Mouse (Mus musculus) lung, postnatal 36 days (tissue): ENCODE results near the gene Pnpla6.

Experiments
- DNase-seq: peaks from one replicate; pipeline ENCODE4 v3.0.0; 2022; ENCODE audit warnings: mixed read lengths

Pnpla6 gene

GRCm38 (mm10) chr8:3515260-3515671, at the start of gene Pnpla6:
Gene Pnpla6, plus strand, starts transcription at chr8:3515384.
- DNase-seq, result peak; percentile 96

DNA sequence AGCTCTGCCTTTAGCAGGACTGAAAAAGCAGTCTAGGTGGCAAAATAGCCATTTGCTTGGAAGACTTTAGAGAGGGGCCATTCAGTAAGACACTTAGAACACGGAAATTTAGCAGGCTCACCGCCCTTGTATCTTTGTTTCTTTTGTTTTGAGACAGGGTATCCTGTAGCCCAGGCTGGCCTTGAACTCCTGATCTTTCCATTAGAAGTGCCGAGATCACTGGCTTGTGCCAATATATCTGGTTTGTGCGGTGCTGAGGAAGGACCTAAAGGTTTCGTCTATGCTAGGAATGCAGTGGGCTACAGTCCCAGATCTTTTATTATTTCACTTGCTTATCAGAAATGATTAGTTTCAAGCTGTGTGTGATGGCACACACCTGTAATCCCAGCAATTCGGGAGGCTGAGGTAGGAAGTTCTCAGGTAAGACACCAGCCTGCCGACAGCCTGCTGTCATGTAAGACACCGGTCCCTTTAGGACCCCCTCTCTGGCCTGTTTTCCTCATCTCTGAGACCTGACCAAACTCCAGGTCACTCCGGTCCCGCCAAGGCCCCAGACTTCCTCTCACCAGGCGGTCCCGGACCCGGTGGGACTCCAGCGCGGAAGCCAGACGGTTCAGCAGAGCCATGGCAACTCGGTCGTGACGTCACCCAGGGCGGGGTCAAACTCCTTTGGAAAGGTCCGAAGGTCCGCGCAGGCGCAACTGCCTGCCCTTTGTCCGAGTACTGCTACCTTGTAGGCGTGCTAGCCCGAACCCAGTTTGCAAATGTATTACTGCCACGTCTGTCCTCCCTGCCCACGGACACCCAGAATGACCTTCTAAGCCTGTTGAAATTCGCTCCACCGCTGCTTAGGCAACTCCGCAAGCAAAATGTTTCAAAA, 47.9 kb upstream of the Pnpla6 start, which contains the start of gene Pex11g:
Gene Pex11g (minus strand): TSS at position 675 of the 880 bp plus-strand sequence.
- DNase-seq, result peak; percentile 100

GRCm38 (mm10) chr8:3467886-3468545, 47.2 kb upstream of the Pnpla6 start:
- no peak for DNase-seq

GRCm38 (mm10) chr8:3468838-3469237, 46.3 kb upstream of the Pnpla6 start:
- DNase-seq, result peak; percentile 30

GRCm38 (mm10) chr8:3470562-3470961, 44.6 kb upstream of the Pnpla6 start, which contains the start of gene Tex45:
Gene Tex45, plus strand, starts transcription at chr8:3470862.
- no peak for DNase-seq

DNA sequence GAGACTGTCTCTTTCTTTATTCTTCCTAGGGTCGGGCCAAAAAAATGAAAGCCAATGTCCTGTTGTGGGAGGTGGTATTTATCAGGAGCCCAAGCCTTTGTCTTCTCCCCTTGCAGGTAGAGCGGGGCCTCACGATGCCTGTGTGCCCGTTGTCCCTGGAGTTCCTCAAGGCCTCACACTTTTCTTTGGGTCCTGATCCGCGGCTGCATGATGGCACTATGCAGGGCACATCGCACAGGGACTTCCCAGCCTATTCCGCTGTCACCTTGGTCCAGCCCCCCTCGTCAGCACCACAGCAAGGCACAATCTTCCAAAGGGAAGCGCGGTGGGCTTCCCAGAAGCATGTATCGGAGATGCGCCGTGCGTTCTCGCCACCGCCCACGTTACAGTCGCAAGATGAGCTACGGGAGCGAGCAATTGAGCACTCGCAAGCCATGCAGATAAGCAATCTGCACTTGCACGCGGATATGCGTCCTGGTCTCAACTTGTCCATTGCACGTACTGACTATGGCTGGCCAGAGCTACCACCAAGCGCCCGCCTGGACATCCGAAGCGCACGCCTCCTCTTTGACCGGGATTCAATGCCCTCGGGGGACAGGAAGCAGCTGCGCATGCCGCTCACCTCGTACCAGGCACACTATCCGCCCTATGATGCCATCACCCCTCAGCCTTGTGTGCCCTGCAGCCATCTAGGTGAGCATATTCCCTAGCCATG, 39.3 kb upstream of the Pnpla6 start:
- no peak for DNase-seq

- peak; percentile 25 for DNase-seq
Measured at GRCm38 (mm10) chr8:3480221-3480785, 34.9 kb upstream of the Pnpla6 start.

DNA sequence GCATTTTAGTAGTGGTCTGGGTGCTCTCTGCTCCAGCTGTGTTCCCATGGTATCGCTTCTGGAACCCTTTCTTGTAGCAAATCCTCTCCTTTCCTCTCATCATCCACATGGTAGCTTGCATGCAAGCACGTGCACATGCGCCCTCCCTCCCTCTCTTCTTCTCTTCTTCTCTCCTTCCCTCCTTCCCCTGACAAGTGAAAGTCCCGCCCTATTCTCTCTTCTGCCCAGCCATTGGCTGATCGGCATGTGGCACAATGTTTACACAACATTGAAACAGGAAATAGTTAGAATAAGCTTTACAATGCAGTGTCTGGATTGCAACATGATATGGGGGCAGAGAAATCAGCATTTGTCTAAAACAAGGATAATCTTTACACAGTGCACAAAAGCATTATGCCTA, 33.6 kb upstream of the Pnpla6 start:
- peak; percentile 53 for DNase-seq

GRCm38 (mm10) chr8:3482240-3482740, 32.9 kb upstream of the Pnpla6 start:
- DNase-seq, result no peak

- peak; percentile 56 for DNase-seq
Measured at GRCm38 (mm10) chr8:3483546-3483945, 31.6 kb upstream of the Pnpla6 start.

GRCm38 (mm10) chr8:3485192-3485591, 30.0 kb upstream of the Pnpla6 start:
- no peak for DNase-seq

- DNase-seq, result peak; percentile 77
Measured at GRCm38 (mm10) chr8:3492901-3493844, 22.0 kb upstream of the Pnpla6 start, which contains the start of gene Zfp358. Gene Zfp358, plus strand, starts transcription at chr8:3493138.

DNA sequence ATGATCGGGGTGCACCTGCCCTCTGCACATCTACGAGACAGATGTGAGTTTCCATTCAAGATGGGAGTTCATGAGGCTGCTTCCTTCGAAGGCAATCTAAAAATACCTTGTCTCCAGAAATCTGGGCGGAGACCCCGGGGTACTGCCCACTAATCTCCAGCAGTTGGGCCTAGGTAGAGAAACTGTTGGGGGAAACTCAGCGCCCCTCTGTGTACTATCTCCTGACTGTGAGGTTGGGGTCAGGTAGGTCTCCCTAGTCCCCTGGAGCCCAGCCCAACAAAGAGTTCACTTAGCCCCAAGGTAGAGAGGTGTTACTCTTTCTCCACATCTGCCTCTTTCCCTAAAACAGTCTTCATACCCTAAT, 21.4 kb upstream of the Pnpla6 start:
- no peak for DNase-seq

GRCm38 (mm10) chr8:3495578-3496427, 19.4 kb upstream of the Pnpla6 start:
- DNase-seq, result no peak

- DNase-seq, result no peak
Measured at GRCm38 (mm10) chr8:3496428-3496748, 18.8 kb upstream of the Pnpla6 start.

GRCm38 (mm10) chr8:3498583-3498982, 16.6 kb upstream of the Pnpla6 start:
- no peak for DNase-seq

DNA sequence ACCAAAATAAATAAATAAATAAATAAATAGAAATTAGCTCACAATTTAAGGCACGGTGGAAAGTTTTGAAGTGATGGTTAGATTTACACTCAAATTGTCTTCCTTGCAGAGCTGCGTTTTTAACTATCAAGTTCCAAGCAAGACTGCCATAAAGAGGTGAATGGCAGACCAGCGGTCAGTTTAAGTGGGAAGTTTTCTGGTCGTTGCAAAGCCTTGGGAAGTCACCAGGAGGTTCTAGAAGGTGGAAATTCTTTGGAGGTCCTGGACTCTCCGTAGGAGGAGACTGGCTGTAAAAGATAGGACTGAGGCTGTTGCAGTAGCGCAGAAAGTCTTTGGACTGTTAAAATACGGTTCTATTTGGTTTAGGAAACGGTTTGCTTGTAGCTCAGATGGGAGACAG, 15.4 kb upstream of the Pnpla6 start:
- DNase-seq, result peak; percentile 21

- DNase-seq, result peak; percentile 99
Measured at GRCm38 (mm10) chr8:3500235-3501090, 14.7 kb upstream of the Pnpla6 start, which contains the start of gene Mcoln1. Gene Mcoln1, plus strand, starts transcription at chr8:3500457.

DNA sequence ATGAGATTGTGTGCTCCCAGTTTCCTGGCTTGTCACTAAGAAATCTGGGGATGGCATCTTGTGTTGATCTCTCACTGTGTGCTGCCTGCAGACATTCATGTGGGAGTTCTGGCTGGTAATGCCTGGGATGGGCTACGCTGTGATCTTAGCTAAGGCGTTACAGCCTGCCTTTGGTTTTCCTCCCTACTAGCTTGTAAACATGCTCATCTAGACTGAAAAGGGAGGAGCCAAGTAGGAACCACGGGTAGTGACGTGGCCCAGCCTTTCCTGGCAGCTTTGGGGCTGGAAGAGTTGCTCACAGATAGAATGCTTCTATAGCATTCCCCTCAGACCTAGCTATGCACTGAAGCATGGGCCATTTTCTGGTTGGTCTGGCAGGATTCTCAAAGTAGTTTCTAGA, 13.0 kb upstream of the Pnpla6 start:
- DNase-seq, result no peak
